Mouse (Mus musculus): ENCODE measurements around the gene Xlr3c.
A peak's percentile ranks its signal among the peaks of the same experiment; 100 is the strongest.
"Not testable (repeated sequence)": the region's sequence is repeated elsewhere in the genome, so short reads cannot be mapped to it uniquely, and the experiment has no call there.

The Xlr3c gene

DNA sequence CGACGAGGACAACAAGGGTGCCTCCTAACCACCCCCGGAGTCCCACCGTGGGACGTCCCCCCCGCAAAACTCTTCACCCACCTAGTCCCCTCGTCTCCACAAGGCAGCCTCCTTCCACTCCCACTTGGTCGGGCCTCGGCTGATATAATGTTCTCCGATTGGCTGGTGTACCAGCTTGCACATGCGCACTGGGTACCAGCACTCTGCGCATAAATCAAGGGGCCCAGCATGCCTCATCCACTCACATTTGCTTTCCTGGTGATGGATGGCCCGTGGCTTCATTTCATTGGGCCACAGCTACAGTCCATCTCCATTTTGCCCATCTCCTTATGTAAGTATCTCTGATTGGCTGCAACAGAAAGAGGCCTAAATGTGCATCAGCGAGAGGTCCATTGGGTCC is at the start of gene Xlr3c:
TSS of gene Xlr3c (minus strand) at position 121 of the 400 bp plus-strand sequence.
- not testable (repeated sequence) for DNase-seq (ENCODE audit: low spot score in 2 of 2)

- peak in 1 of 2 experiments; percentile 6 for DNase-seq (ENCODE audit: low spot score in 2 of 2)
Observed at GRCm38 (mm10) chrX:73312522-73312921, 47.3 kb upstream of the Xlr3c start.

- DNase-seq (ENCODE audit: low spot score in 2 of 2) = not testable (repeated sequence)
Observed at GRCm38 (mm10) chrX:73295745-73296144, 30.6 kb upstream of the Xlr3c start.

DNA sequence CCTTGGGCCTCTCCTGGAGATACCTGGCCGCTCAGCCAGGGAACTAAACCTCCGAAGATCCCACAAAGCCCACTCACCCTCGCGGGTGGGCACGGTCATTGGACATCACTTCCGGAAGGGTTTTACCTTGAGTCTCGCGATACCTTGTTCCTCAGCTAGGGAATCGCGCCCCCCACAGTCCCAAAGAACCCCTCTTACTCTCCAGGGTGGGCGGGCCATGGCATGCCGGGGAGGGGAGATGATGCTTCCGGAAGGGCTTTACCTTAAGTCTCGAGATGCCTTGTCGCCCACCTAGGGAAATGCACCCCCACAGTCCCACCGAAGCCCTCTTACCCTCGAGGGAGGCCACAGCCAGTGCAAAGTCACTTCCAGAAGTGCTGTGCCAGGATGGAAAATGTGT is 27.7 kb upstream of the Xlr3c start, which contains the start of the genes Xlr5a and Xlr5c:
TSS of gene Xlr5a (minus strand) at position 101 of the 400 bp plus-strand sequence.
TSS of gene Xlr5c (minus strand) at position 101 of the 400 bp plus-strand sequence.
- DNase-seq (ENCODE audit: low spot score in 2 of 2) = not testable (repeated sequence)

GRCm38 (mm10) chrX:73262428-73262827 is 2.8 kb downstream of the Xlr3c start:
- DNase-seq (ENCODE audit: low spot score in 2 of 2) = not testable (repeated sequence)

DNA sequence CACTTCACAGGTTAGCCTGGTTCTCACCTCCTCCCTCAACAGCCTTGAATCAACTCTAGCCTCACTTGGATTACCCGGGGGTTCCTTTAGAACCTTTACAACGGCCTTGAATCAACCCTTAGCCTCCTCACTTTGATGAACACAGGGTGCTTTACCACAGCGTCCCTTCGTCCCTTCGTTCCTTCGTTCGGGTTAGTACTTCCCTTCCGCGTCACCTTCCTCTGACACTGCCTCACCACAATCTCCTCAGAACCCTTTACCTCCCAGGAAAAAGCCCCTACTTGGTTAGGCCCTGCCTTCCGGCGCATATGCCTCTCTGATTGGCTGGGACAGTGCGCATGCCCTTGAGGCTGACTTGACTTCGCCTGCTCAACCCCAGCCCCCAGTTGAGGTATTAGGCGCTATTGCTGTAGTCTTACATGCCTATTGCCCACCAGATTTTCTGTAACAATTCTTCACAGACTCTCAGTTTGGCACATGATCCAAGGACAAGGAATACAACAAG is 22.3 kb downstream of the Xlr3c start, which contains the start of gene Xlr4c:
TSS of gene Xlr4c (minus strand) at position 310 of the 505 bp plus-strand sequence.
- DNase-seq (ENCODE audit: low spot score in 2 of 2) = peak; percentile 5 to 26

GRCm38 (mm10) chrX:73229288-73229687 is 35.9 kb downstream of the Xlr3c start:
- no peak for DNase-seq (ENCODE audit: low spot score in 2 of 2)

- DNase-seq (ENCODE audit: low spot score in 2 of 2) = peak; percentile 41 to 62
Observed at GRCm38 (mm10) chrX:73228606-73229214, 36.5 kb downstream of the Xlr3c start.

GRCm38 (mm10) chrX:73227914-73228605 is 37.1 kb downstream of the Xlr3c start, which contains the start of gene F8a:
F8a (plus strand) TSS chrX:73228291.
- DNase-seq (ENCODE audit: low spot score in 2 of 2) = peak; percentile 85 to 86

- DNase-seq (ENCODE audit: low spot score in 2 of 2) = no peak
Observed at GRCm38 (mm10) chrX:73225365-73225764, 39.8 kb downstream of the Xlr3c start.

- DNase-seq (ENCODE audit: low spot score in 2 of 2) = peak; percentile 3 to 29
Observed at GRCm38 (mm10) chrX:73213819-73214564, 51.2 kb downstream of the Xlr3c start, which contains the start of gene Xlr4b. Xlr4b (plus strand) TSS chrX:73214333.
